Mouse (Mus musculus): ENCODE measurements at regions not wholly inside any gene's neighbourhood (a gene's known extent, or its start where the extent isn't known, plus 50 kb on each side); places are given as distances from the start of the nearest gene placed in this dataset.

- H3K27me3 ChIP-seq, result no peaks in the 10 kb centered on the region
- no peaks in the 10 kb centered on the region for H3K36me3 ChIP-seq
- H3K4me2 ChIP-seq (replicated peaks), result no peak overlapping the region
- H3K27ac ChIP-seq, result no peak overlapping the region
- no peak overlapping the region for H3K4me3 ChIP-seq
- WGBS, result 75% methylated on average over 8 of the region's 8 CpGs
- H3K4me1 ChIP-seq, result no peaks in the 10 kb centered on the region
- H3K9ac ChIP-seq, result no peak overlapping the region
- ATAC-seq (ENCODE audit: low FRiP score, low read depth), result no peak
- H3K9me3 ChIP-seq, result no peaks in the 10 kb centered on the region
Measured at GRCm38 (mm10) chr2:116942321-116942791, 63.9 kb downstream of the Tmco5 start.

- no peak for ATAC-seq (ENCODE audit: low FRiP score, low read depth)
- Histone ChIP-seq H3K9ac (no peak overlapping the region), H3K27ac (no peak overlapping the region), H3K4me1 (peaks cover 11% of the 10 kb centered on the region; the same call in 1 of the 2 replicates), H3K4me2 (replicated peaks) (no peak overlapping the region), H3K4me3 (no peak overlapping the region), H3K9me3 (no peaks in the 10 kb centered on the region), H3K36me3 (no peaks in the 10 kb centered on the region), H3K27me3 (no peaks in the 10 kb centered on the region)
- 80% methylated on average over 3 of the region's 3 CpGs for WGBS
Measured at GRCm38 (mm10) chr2:116948538-116948937, 70.0 kb downstream of the Tmco5 start.

GRCm38 (mm10) chr2:116949741-116950140 lies 71.2 kb downstream of the Tmco5 start:
- H3K4me2 ChIP-seq (replicated peaks), result no peak overlapping the region
- H3K4me1 ChIP-seq, result peaks cover 11% of the 10 kb centered on the region; the same call in 1 of the 2 replicates
- ATAC-seq (ENCODE audit: low FRiP score, low read depth), result no peak
- no peaks in the 10 kb centered on the region for H3K36me3 ChIP-seq
- H3K27ac ChIP-seq, result no peak overlapping the region
- no peak overlapping the region for H3K4me3 ChIP-seq
- H3K9ac ChIP-seq, result no peak overlapping the region
- H3K27me3 ChIP-seq, result no peaks in the 10 kb centered on the region
- WGBS, result 84% methylated on average over 3 of the region's 3 CpGs
- H3K9me3 ChIP-seq, result no peaks in the 10 kb centered on the region

DNA sequence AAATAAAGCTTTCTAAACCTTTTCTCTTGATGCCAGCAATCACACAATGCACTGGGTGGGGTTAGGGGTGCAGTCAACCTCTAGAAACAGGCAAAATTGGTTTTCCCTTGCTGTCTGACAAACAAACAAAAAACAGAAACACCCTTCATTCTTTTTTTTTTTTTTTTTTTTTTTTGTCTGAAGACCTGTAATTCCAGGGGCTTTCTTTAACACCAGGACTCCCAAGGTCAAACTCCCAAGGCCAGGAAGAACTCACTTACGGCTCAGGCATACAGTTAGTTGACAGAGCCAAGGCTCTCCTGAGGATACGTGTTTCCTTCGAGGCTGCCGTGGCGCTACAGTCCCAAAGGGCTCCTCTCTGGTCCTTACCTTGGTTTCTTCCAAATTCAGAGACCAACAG lies 71.7 kb downstream of the Tmco5 start:
- 87% methylated on average over 5 of the region's 5 CpGs for WGBS
- H3K27ac ChIP-seq, result no peak overlapping the region
- H3K36me3 ChIP-seq, result no peaks in the 10 kb centered on the region
- peaks cover 11% of the 10 kb centered on the region; the same call in 1 of the 2 replicates for H3K4me1 ChIP-seq
- no peak overlapping the region for H3K9ac ChIP-seq
- H3K9me3 ChIP-seq, result no peaks in the 10 kb centered on the region
- no peak overlapping the region for H3K4me3 ChIP-seq
- no peak overlapping the region for H3K4me2 ChIP-seq (replicated peaks)
- no peaks in the 10 kb centered on the region for H3K27me3 ChIP-seq
- ATAC-seq (ENCODE audit: low FRiP score, low read depth), result no peak

- WGBS, result 94% methylated on average over 1 of the region's 1 CpGs
- H3K4me2 ChIP-seq (replicated peaks), result no peak overlapping the region
- no peak for ATAC-seq (ENCODE audit: low FRiP score, low read depth)
Measured at GRCm38 (mm10) chr2:116951481-116951880, 73.0 kb downstream of the Tmco5 start.

GRCm38 (mm10) chr2:116954280-116954679 lies 75.8 kb downstream of the Tmco5 start:
- H3K4me3 ChIP-seq, result no peak overlapping the region
- 88% methylated on average over 7 of the region's 7 CpGs for WGBS
- no peak overlapping the region for H3K27ac ChIP-seq
- H3K9ac ChIP-seq, result no peak overlapping the region
- H3K4me2 ChIP-seq (replicated peaks), result no peak overlapping the region
- H3K36me3 ChIP-seq, result no peaks in the 10 kb centered on the region
- H3K9me3 ChIP-seq, result no peaks in the 10 kb centered on the region
- H3K27me3 ChIP-seq, result no peaks in the 10 kb centered on the region
- no peak for ATAC-seq (ENCODE audit: low FRiP score, low read depth)
- peaks cover 11% of the 10 kb centered on the region; the same call in 1 of the 2 replicates for H3K4me1 ChIP-seq

More at GRCm38 (mm10) chr2:116951481-116951880, 73.0 kb downstream of the Tmco5 start:
- Histone ChIP-seq H3K9ac (no peak overlapping the region), H3K27me3 (no peaks in the 10 kb centered on the region), H3K9me3 (no peaks in the 10 kb centered on the region), H3K27ac (no peak overlapping the region), H3K4me1 (peaks cover 11% of the 10 kb centered on the region; the same call in 1 of the 2 replicates), H3K36me3 (no peaks in the 10 kb centered on the region), H3K4me3 (no peak overlapping the region)

GRCm38 (mm10) chr2:116954896-116955295 lies 76.4 kb downstream of the Tmco5 start:
- H3K27ac ChIP-seq, result no peak overlapping the region
- no peak overlapping the region for H3K4me3 ChIP-seq
- WGBS, result 89% methylated on average over 4 of the region's 4 CpGs
- H3K27me3 ChIP-seq, result no peaks in the 10 kb centered on the region
- H3K9me3 ChIP-seq, result no peaks in the 10 kb centered on the region
- H3K4me1 ChIP-seq, result peaks cover 11% of the 10 kb centered on the region; the same call in 1 of the 2 replicates
- no peak overlapping the region for H3K9ac ChIP-seq
- no peak overlapping the region for H3K4me2 ChIP-seq (replicated peaks)
- H3K36me3 ChIP-seq, result no peaks in the 10 kb centered on the region
- ATAC-seq (ENCODE audit: low FRiP score, low read depth), result no peak

GRCm38 (mm10) chr2:116963116-116963873 lies 84.8 kb downstream of the Tmco5 start:
- no peak overlapping the region for H3K4me2 ChIP-seq (replicated peaks)
- 77% methylated on average over 8 of the region's 8 CpGs for WGBS

DNA sequence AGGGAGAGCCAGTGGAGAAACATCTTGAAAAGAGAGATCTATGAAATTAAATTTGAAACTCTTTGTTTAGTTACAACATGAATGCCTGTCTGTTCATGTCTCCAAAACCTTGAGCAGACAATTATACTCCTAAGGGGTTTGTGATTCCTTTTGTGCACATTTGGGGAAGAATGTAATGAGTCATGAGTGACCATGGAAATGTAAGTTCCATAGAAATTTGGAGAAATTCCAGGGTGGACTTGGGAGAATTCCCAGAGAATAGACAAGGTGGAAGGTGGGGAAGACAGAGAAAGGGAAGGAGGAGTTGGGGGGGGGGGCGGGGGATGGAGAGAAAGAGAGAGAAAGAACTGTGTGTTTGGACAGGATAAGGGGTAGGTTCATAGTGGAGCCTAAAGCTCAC lies 87.8 kb downstream of the Tmco5 start:
- Histone ChIP-seq H3K36me3 (no peaks in the 10 kb centered on the region), H3K9ac (no peak overlapping the region), H3K4me3 (no peak overlapping the region), H3K4me2 (replicated peaks) (no peak overlapping the region), H3K27me3 (no peaks in the 10 kb centered on the region), H3K27ac (no peak overlapping the region), H3K4me1 (peaks cover 4% of the 10 kb centered on the region), H3K9me3 (no peaks in the 10 kb centered on the region)
- WGBS, result no CpG with 5 or more reads among the region's 1 CpGs
- no peak for ATAC-seq (ENCODE audit: low FRiP score, low read depth)

More at GRCm38 (mm10) chr2:116963116-116963873, 84.8 kb downstream of the Tmco5 start:
- H3K9me3 ChIP-seq, result no peaks in the 10 kb centered on the region
- no peaks in the 10 kb centered on the region for H3K27me3 ChIP-seq
- ATAC-seq (ENCODE audit: low FRiP score, low read depth), result no peak
- no peak overlapping the region for H3K9ac ChIP-seq
- no peaks in the 10 kb centered on the region for H3K36me3 ChIP-seq
- no peaks in the 10 kb centered on the region for H3K4me1 ChIP-seq
- H3K27ac ChIP-seq, result no peak overlapping the region
- no peak overlapping the region for H3K4me3 ChIP-seq

DNA sequence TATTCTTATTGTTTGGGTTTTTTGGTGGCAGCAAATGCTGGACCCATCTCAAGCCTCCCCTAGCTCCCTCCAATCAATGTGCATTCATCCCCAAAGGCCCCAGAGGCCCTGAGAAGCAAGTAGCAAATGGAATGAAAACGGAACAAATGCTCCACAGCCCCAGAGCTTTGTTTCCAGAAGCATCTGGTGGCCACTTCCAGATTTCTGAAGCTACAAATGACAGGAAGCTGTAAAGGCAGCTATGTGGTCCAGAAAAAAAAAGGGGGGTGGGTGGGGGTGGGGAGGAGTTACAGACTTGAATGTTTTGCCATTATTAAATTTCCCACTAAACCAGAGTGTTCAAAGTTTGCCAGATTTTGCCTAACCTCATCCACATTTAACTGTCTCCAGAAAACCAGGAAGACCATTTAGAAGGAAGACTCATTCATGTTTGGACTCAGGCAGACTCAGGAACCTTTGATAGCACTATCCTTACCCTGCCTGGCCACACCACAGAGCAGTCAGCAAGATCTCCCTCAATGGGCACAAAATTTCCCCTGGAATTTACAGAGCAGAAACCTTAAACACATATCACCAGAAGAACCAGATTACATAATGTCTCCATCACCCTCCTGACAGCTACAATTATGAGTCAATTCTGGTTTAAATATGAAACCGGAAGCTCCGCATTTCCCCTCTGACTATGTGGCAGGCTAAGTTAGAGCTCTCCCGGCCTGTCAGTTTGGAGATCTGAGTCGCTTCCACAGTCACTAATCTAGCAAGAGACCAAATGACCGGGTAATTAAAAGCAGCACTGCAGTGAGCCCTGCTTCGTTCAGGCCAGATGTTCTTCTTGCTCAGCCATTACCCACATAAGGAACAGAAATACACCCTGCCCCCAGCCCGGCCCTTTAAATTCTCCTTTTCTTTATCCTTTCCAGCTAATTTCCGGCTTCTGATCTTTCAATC lies 93.4 kb downstream of the Tmco5 start:
- Histone ChIP-seq H3K36me3 (no peaks in the 10 kb centered on the region), H3K27ac (peak overlapping the region; percentile 88), H3K9ac (no peak overlapping the region), H3K9me3 (no peaks in the 10 kb centered on the region), H3K27me3 (no peaks in the 10 kb centered on the region), H3K4me2 (replicated peaks) (peak overlapping the region; percentile 54), H3K4me3 (peak overlapping the region; percentile 21), H3K4me1 (peaks cover 50% of the 10 kb centered on the region)
- peak; percentile 45; the same call in 1 of the 2 replicates for ATAC-seq (ENCODE audit: low FRiP score, low read depth)
- WGBS, result 4% methylated on average over 9 of the region's 9 CpGs

DNA sequence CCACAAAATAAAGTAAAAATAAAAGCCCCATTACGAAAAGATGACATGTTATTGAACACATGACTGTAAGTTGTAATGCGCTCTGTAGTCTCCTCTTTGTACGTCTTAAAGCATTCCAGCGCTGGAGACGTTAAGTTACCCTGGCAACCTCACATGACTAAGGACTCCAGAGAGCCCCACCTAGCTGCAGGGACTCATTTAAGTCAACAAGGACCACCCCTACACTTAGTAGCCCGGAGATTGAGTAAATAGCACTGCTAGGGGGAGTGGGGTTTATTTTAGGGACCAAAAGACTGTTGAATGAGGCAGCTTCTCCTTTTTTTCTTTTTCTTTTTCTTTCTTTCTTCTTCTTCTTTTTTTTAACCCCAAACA lies 94.1 kb downstream of the Tmco5 start:
- 0 out of 2 replicates have a peak overlapping the region, but pooled peaks have one; percentile 21 for H3K9ac ChIP-seq
- peak; percentile 45; the same call in 1 of the 2 replicates for ATAC-seq (ENCODE audit: low FRiP score, low read depth)
- WGBS, result 1% methylated on average over 6 of the region's 6 CpGs

GRCm38 (mm10) chr2:116973441-116973840 lies 95.0 kb downstream of the Tmco5 start:
- WGBS, result 53% methylated on average over 3 of the region's 3 CpGs
- peaks cover 63% of the 10 kb centered on the region for H3K4me1 ChIP-seq

More for the DNA sequence above, 94.1 kb downstream of the Tmco5 start:
- peak overlapping the region; percentile 88 for H3K27ac ChIP-seq
- H3K4me2 ChIP-seq (replicated peaks), result peak overlapping the region; percentile 54
- peak overlapping the region; percentile 21 for H3K4me3 ChIP-seq
- no peaks in the 10 kb centered on the region for H3K27me3 ChIP-seq
- H3K9me3 ChIP-seq, result no peaks in the 10 kb centered on the region
- peaks cover 56% of the 10 kb centered on the region for H3K4me1 ChIP-seq
- no peaks in the 10 kb centered on the region for H3K36me3 ChIP-seq

More at GRCm38 (mm10) chr2:116973441-116973840, 95.0 kb downstream of the Tmco5 start:
- H3K27ac ChIP-seq, result no peak overlapping the region
- H3K9ac ChIP-seq, result no peak overlapping the region
- H3K4me3 ChIP-seq, result no peak overlapping the region
- H3K9me3 ChIP-seq, result no peaks in the 10 kb centered on the region
- H3K4me2 ChIP-seq (replicated peaks), result no peak overlapping the region
- no peaks in the 10 kb centered on the region for H3K36me3 ChIP-seq
- ATAC-seq (ENCODE audit: low FRiP score, low read depth), result no peak
- H3K27me3 ChIP-seq, result no peaks in the 10 kb centered on the region

Measured in limb, embryonic 13.5 days (tissue).